Comparison of ENCODE assay signal across 8 mouse cellular contexts in the genomic region with DNA sequence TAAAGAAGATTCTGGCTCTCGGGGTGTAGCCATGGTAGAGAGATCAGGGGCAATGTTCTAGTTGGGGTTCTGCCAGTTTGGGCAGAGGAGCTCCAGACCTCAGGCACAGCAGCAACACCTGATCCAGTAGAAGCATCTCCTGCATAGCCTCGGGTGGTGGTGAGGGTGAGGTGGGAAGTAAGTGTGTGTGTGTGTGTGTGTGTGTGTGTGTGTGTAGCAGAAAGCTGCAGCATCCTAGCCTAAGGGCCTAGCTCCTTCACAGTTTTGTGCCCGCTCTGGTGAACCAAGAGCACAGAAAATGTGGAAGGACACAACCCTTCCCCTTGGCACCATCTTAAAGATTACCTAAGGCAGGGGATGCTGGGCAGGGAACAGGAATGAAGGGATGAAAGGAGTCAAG. TPM values are rescaled to one million over a fixed set of nuclear protein-coding genes. Genes with fewer than 3 reads are reported as not detected.
DNase-seq lines count a peak whose midpoint lies in the region; ATAC-seq lines count a peak whose summit lies in the region.

No protein-coding gene starts in this region.

- 38% methylated on average over 3 of the region's 3 CpGs for WGBS in kidney, embryonic 16.5 days
- 58% methylated on average over 3 of the region's 3 CpGs for WGBS in hindbrain, embryonic 13.5 days
- 51% methylated on average over 3 of the region's 3 CpGs for WGBS in midbrain, embryonic 16.5 days

- H3K4me2 ChIP-seq in kidney, embryonic 16.5 days (replicated peaks; ENCODE audit: low read depth, low read length): peak overlapping the region; percentile 89
- peak overlapping the region; percentile 92 for H3K4me2 ChIP-seq in hindbrain, embryonic 13.5 days
- peak overlapping the region; percentile 94 for H3K4me2 ChIP-seq in midbrain, embryonic 16.5 days (ENCODE audit: low read length)

- H3K9ac ChIP-seq in kidney, embryonic 16.5 days (replicated peaks; ENCODE audit: low read length): peak overlapping the region; percentile 91
- peak overlapping the region; percentile 94 for H3K9ac ChIP-seq in hindbrain, embryonic 13.5 days
- peak overlapping the region; percentile 91; the same call in 1 of the 2 replicates for H3K9ac ChIP-seq in midbrain, embryonic 16.5 days (ENCODE audit: low read depth, low read length)

- no peaks in the 10 kb centered on the region for H3K27me3 ChIP-seq in kidney, embryonic 16.5 days (ENCODE audit: insufficient read depth, low read length)
- H3K27me3 ChIP-seq in hindbrain, embryonic 13.5 days: no peaks in the 10 kb centered on the region
- no peaks in the 10 kb centered on the region for H3K27me3 ChIP-seq in midbrain, embryonic 16.5 days (ENCODE audit: control insufficient read depth, insufficient read depth, low read depth, low read length)

- peak overlapping the region; percentile 91 for H3K4me3 ChIP-seq in kidney, embryonic 16.5 days (ENCODE audit: low read length)
- H3K4me3 ChIP-seq in hindbrain, embryonic 13.5 days: peak overlapping the region; percentile 87
- peak overlapping the region; percentile 84 for H3K4me3 ChIP-seq in midbrain, embryonic 16.5 days (ENCODE audit: low read depth, low read length)

- no peaks in the 10 kb centered on the region for H3K36me3 ChIP-seq in kidney, embryonic 16.5 days (ENCODE audit: insufficient read depth, low read length)
- peaks cover 7% of the 10 kb centered on the region; the same call in 1 of the 2 replicates for H3K36me3 ChIP-seq in hindbrain, embryonic 13.5 days
- H3K36me3 ChIP-seq in midbrain, embryonic 16.5 days (ENCODE audit: control insufficient read depth, insufficient read depth, low read length): no peaks in the 10 kb centered on the region

- DNase-seq in kidney, adult 18-20 months: no peak
- DNase-seq in cerebellum, postnatal 10 days: peak; percentile 25 to 31
- no peak for DNase-seq in layer of hippocampus, adult 18-20 months (ENCODE audit: low spot score in 2 of 2)
- no peak for DNase-seq in urinary bladder, adult 18-20 months (ENCODE audit: low spot score in 2 of 2)
- DNase-seq in lung, postnatal 36 days: no peak

- no peaks in the 10 kb centered on the region for H3K9me3 ChIP-seq in kidney, embryonic 16.5 days (ENCODE audit: low read length)
- no peaks in the 10 kb centered on the region for H3K9me3 ChIP-seq in hindbrain, embryonic 13.5 days
- no peaks in the 10 kb centered on the region for H3K9me3 ChIP-seq in midbrain, embryonic 16.5 days (replicated peaks; ENCODE audit: control insufficient read depth, low read length, poor library complexity, severe bottlenecking)

- 0 out of 2 replicates have a peak, but pooled peaks have one; percentile 1 for ATAC-seq in kidney, embryonic 16.5 days (ENCODE audit: low FRiP score, low TSS enrichment)
- peak; percentile 17 for ATAC-seq in hindbrain, embryonic 13.5 days (ENCODE audit: low FRiP score)
- peak; percentile 32 for ATAC-seq in midbrain, embryonic 16.5 days

- H3K27ac ChIP-seq in kidney, embryonic 16.5 days (ENCODE audit: low read length): no peak overlapping the region
- H3K27ac ChIP-seq in hindbrain, embryonic 13.5 days: no peak overlapping the region
- H3K27ac ChIP-seq in midbrain, embryonic 16.5 days (ENCODE audit: low read length): no peak overlapping the region

- H3K4me1 ChIP-seq in kidney, embryonic 16.5 days (ENCODE audit: insufficient read depth, low read length): peaks cover 15% of the 10 kb centered on the region
- H3K4me1 ChIP-seq in hindbrain, embryonic 13.5 days (replicated peaks): peaks cover 34% of the 10 kb centered on the region
- peaks cover 18% of the 10 kb centered on the region for H3K4me1 ChIP-seq in midbrain, embryonic 16.5 days (ENCODE audit: control insufficient read depth, insufficient read depth, low read length)

RNA-seq across cellular contexts. Expression of gene Traf3ip1, which starts 0.5 kb away (rescaled TPM):
- polyA plus RNA-seq in kidney, embryonic 16.5 days (2015; fragmentation: Nextera tagmentation; extraction: Ambion mirVana): 10.7 and 11.3 TPM in 2 replicates
- 9.4 and 10.6 TPM in 2 replicates for polyA plus RNA-seq in hindbrain, embryonic 13.5 days (2015; fragmentation: Nextera tagmentation; extraction: Ambion mirVana)
- 10.8 and 10.9 TPM in 2 replicates for polyA plus RNA-seq in midbrain, embryonic 16.5 days (2015; fragmentation: Nextera tagmentation; extraction: Ambion mirVana)
- total RNA-seq in layer of hippocampus, adult 18-20 months (2021): 10 to 100 TPM; 14.3 to 14.6 TPM

RNA-seq across cellular contexts. Expression of gene Per2, which starts 34.8 kb away (rescaled TPM):
- 4.2 and 4.6 TPM in 2 replicates for polyA plus RNA-seq in kidney, embryonic 16.5 days (2015; fragmentation: Nextera tagmentation; extraction: Ambion mirVana)
- polyA plus RNA-seq in hindbrain, embryonic 13.5 days (2015; fragmentation: Nextera tagmentation; extraction: Ambion mirVana): 4.3 and 4.6 TPM in 2 replicates
- 4.5 and 5.1 TPM in 2 replicates for polyA plus RNA-seq in midbrain, embryonic 16.5 days (2015; fragmentation: Nextera tagmentation; extraction: Ambion mirVana)
- total RNA-seq in layer of hippocampus, adult 18-20 months (2021): 10 to 100 TPM; 32.2 to 35.2 TPM

RNA-seq across cellular contexts. Expression of gene Asb1, which starts 46.4 kb away (rescaled TPM):
- 5.0 and 6.6 TPM in 2 replicates for polyA plus RNA-seq in kidney, embryonic 16.5 days (2015; fragmentation: Nextera tagmentation; extraction: Ambion mirVana)
- 10.1 and 10.9 TPM in 2 replicates for polyA plus RNA-seq in hindbrain, embryonic 13.5 days (2015; fragmentation: Nextera tagmentation; extraction: Ambion mirVana)
- 10.0 and 11.0 TPM in 2 replicates for polyA plus RNA-seq in midbrain, embryonic 16.5 days (2015; fragmentation: Nextera tagmentation; extraction: Ambion mirVana)
- 10 to 100 TPM; 39.9 to 43.5 TPM for total RNA-seq in layer of hippocampus, adult 18-20 months (2021)

Comparison
In these comparisons a context has a peak if more than half of its experiments do, and no peak if none do; other contexts are left out.
1. DNase-seq: peak in cerebellum, postnatal 10 days (2 of 2); none in kidney, adult 18-20 months (single experiment), layer of hippocampus, adult 18-20 months (0 of 2), urinary bladder, adult 18-20 months (0 of 2) and lung, postnatal 36 days (single experiment).
2. Peak in every context shown above with its lines, with median percentiles within 50 percentile points of each other: ATAC-seq, H3K4me2 ChIP-seq, H3K4me3 ChIP-seq and H3K9ac ChIP-seq.